Mouse (Mus musculus): ENCODE data around the gene Btg1.
A peak's percentile ranks its signal among the peaks of the same experiment; 100 is the strongest.

Gene Btg1

GRCm38 (mm10) chr10:96630110-96630509 lies 13.3 kb downstream of the Btg1 start:
- no peak for DNase-seq (ENCODE audit: low spot score)

DNA sequence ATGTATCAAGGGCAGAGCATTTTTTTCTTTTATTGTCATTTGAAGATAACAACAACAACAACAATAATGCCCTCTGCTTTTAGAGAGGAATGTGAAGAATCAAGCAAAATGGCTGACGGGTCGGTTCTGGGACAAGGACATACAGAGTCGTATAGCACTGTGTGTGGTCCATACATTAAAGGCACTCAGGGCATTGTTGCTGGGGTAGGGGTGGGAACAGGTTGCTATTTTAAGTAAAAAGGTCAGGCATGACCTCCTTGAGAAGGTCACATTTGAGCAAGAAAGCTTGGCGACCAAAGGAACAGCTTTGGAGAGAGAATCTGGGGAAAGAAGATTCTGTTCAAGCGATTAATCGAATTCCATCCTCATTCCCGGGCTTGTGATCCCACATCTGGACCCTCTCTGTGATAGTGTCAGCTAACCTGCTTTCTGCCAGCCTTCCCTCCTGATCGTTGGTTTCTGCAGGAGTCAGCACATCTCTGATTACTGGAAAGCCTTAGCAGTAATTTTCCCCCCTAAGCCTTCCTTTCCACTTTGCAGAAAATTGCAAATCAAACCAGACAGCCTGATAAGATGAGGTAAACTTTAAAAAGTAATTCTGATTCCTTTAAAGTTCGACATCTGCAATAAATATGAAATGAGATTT lies 14.4 kb downstream of the Btg1 start:
- no peak for DNase-seq (ENCODE audit: low spot score)

DNA sequence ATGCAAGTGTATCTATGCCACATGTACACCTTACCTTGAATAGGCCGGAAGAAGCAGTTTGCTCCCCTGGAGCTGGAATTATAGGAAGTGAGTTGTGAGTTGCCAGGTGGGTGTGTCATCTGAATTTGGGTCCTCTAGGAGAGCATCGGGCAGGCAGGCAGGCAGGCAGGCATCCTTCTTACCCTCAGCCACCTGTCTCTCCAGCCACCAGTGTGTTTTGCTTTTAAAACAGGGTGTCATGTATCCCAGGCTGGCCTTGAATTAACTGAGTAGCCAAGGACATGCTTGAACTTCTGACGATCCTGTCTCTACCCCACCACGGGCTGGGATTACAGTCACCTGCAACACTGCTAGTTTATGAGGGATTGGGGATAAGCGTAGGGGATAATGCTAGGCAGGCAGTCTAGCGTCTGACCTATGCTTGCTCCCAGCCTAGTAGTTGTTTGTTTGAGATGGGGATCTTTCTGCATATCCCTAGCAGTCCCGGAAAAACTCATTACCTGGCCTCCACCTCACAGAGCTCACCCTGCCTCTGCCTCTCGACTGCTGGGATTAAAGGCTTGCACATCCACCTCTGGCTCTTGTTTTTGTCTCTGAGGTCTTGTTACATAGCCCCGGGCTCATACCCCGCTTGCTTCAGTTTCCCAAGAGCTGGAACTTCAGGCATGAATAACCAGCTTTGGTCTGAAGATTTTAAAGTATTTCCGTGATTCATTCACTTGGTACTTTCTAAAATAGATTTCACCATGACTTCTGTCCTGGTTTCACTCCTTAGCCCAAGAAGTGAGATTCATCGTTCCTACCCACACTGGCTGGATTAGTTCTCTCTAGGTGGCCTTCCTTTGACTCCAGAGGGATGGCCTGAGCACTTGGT lies 15.7 kb downstream of the Btg1 start:
- DNase-seq (ENCODE audit: low spot score) = no peak

GRCm38 (mm10) chr10:96633145-96633516 lies 16.3 kb downstream of the Btg1 start:
- no peak for DNase-seq (ENCODE audit: low spot score)

DNA sequence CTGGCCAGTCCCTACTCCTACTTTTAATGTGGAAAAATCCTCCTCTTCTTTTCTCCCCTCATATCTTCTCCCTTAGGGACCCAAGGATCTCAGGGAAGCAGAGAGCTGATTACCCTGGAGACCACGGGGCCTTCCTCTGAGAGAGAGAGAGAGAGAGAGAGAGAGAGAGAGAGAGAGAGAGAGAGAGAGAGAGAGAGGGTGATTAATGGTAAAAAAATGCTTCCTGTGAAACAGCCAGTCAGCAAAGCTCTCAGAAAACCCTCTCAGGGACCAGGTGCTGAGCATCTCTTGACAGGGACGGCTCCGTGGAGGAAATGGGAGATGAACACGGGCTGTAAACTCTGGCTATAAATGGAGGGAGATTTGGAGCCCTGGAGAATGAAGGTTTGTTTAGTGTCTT lies 18.7 kb downstream of the Btg1 start:
- DNase-seq (ENCODE audit: low spot score) = no peak

GRCm38 (mm10) chr10:96638477-96638876 lies 21.7 kb downstream of the Btg1 start:
- DNase-seq (ENCODE audit: low spot score) = no peak

DNA sequence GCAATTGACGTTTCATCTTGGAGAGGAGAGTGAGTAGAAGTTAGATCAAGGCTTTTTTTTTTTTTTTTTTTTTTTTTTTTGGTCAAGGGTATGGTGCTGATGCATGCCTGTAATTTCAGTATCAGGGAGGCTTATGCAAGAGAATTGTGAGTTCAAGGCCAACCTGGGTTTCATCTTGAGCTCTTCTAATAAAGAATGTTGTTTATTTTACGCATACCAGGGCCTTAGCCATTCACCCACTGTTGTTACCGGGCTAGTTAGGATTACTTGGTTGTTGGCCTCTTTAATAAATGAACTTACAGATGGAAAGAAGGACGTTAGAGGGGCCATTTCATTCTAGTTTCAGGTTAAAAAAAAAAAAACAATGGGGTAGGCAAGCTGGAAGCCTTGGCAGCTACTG lies 25.2 kb downstream of the Btg1 start:
- DNase-seq (ENCODE audit: low spot score) = no peak

DNA sequence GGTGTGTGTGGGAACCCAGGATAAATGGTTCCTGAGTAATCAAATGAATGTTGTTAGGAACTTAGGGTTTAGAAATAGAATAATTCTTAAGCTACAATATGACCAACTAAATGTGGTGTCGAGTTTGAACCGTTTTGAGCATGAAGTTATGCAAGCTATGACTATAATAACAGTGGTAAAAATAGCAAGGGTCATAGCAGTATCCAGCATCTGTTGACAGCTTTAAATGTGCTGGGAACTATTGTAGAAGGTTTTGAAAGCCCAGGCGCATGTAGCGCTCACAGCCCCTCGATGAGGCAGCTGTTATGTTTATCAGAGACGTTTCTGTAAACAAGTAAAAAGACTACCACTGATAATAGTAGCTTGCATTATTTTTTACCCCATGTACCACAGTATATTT lies 25.9 kb downstream of the Btg1 start:
- no peak for DNase-seq (ENCODE audit: low spot score)

GRCm38 (mm10) chr10:96645183-96645582 lies 28.4 kb downstream of the Btg1 start:
- DNase-seq (ENCODE audit: low spot score) = no peak

GRCm38 (mm10) chr10:96646024-96646866 lies 29.4 kb downstream of the Btg1 start:
- DNase-seq (ENCODE audit: low spot score) = peak; percentile 29

DNA sequence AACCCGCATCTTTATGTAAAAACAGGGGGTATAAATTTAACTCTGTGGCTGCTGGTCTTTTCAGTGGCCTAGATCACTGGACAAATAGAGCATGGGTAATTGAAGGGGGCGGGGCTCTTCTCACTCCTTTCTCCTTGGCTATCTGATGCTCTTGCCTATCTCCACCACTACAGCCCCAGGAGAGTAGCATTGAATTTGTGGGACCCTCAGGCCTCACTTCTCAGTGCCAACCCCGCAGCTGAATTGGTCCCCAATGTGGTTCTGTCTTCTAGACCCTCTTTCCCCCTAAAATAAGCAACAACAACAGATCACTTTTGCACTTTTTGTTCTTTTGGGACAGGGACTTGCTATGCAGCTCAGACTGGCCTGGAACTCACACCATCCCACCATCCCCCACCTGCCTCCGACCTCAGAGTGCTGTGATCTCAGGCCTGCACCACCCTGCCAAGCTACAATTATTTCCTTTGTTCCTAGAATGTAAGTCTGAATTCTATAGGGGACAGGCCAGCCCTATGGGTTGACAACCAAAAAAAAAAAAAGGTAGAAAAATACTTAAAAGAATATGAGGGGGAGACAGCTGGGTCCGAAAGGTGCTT lies 30.2 kb downstream of the Btg1 start:
- DNase-seq (ENCODE audit: low spot score) = no peak

DNA sequence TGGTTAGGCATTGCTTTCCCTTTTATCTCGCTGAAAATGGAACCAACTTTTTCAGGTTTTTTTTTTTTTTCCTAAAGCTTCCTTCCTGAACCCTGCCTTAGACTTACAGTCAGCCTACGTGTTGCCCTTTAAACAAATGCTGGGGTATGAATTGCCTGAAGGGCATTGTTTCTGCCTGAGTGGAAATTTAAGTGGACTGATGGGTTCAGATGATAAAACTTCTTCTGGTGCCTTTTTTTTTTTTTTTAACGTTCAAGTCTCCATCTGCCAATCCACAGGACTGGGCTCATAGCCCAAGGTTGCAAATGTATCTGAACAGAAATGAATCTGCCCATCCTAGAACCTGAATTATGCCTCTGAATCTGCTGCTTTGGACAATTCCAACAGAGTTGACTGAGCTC lies 31.4 kb downstream of the Btg1 start:
- DNase-seq (ENCODE audit: low spot score) = no peak

DNA sequence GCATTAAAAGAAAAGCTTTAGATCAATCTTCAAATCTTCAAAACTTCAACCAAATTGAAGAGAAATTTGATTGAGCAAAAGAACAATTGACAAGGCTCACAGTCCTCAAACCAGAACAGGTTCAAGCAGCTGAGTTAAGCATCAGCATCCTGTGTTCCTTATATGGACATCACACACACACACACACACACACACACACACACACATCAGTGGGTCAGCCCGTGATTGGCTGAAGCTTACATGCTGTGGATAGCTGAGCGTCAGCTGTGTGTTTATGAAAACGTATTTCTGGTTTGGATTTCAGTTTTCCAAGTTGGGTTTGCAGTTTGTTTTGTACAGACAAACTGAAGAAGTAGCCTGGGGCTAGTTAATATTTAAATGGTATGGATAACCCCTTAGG lies 32.7 kb downstream of the Btg1 start:
- DNase-seq (ENCODE audit: low spot score) = no peak

DNA sequence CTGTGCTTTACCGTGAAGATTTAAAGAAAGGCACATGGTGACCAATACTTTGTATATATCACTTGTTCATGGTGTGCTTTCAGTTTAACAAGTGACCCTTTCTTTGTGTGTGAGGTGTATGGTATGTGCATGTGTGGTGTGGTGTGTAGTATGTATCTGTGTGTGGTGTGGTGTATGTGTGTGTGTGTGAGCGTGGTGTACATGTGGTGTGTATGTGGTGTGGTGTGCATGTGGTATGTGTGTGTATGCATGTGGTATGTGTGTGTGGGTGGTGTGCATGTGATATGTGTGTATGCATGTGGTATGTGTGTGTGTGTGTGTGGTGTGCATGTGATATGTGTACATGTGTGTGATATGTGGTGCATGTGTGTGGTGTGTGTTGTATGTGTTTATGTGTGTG lies 35.6 kb downstream of the Btg1 start:
- DNase-seq (ENCODE audit: low spot score) = no peak

DNA sequence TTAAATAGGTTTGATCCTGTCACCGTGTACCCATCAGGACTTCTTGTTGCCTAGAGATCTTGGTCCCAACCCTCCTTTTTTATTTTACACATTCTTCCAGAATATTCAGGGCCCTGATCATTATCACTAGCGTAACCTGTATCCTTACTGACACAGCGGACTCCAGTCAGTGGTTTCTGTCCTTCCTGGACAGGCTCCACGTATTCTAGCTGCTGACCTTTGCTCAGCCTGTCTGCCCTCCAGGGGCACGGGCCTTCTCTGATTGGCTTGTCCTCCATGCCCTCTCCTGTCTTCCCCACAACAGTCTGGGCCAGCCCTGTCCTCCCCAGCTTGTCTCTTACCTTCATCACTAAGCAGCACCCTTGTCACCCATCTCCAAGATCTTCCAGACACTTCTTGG lies 36.2 kb downstream of the Btg1 start:
- no peak for DNase-seq (ENCODE audit: low spot score)

DNA sequence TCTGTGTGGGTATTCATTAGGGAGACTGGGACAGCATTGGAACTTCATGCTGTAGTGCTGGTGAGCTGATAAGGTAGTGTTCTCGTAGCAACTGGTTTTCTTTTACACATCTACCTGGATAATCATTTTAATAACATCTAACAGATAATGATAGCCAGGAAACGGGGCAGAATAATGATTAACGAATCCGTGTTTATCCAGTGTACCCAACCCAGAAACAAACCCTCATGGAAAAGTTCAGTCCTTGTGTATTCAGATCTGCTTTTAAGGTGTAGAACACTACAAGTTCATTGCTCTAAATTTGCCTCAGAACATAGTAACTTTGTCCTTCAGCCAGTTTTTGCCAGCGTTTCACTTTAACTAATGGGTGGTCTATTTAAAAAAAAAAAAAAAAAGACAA lies 37.3 kb downstream of the Btg1 start:
- no peak for DNase-seq (ENCODE audit: low spot score)

GRCm38 (mm10) chr10:96654576-96654975 lies 37.8 kb downstream of the Btg1 start:
- DNase-seq (ENCODE audit: low spot score) = no peak

- DNase-seq (ENCODE audit: low spot score) = no peak
Measured at GRCm38 (mm10) chr10:96655066-96655465, 38.3 kb downstream of the Btg1 start.

GRCm38 (mm10) chr10:96656176-96656575 lies 39.4 kb downstream of the Btg1 start:
- no peak for DNase-seq (ENCODE audit: low spot score)

- DNase-seq (ENCODE audit: low spot score) = no peak
Measured at GRCm38 (mm10) chr10:96658906-96659305, 42.1 kb downstream of the Btg1 start.

DNA sequence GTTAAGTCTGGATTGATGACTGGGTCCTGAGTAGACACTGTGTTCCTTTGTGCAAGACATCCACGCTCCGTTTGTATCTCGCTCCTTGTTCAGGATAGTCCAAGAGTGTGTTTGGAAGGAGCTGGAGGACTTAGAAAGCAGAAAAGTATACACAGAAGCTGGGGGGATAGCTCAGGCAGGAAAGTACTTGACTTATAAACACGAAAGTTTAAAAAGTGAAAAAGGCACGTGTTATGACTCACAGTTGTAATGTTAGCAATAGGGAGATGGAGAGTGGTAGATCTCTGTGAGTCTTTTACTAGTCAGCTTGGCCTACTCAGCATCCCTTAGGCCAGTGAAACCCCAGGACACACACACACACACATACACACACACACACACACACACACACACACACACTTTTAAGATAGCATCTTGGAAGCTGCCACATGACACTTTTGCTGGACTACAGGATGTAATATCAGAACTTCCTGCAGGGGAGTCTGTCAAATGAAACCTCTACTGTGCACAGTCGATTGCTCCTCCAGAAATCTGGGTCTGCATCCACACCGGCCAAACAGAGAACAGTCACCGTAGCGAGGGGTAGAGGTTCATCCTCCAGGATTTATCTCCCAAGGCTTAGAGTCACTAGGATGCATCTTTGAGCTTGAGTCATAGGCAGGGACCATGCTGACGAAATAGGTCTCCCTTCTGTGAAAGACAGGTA lies 43.6 kb downstream of the Btg1 start:
- DNase-seq (ENCODE audit: low spot score) = no peak

DNA sequence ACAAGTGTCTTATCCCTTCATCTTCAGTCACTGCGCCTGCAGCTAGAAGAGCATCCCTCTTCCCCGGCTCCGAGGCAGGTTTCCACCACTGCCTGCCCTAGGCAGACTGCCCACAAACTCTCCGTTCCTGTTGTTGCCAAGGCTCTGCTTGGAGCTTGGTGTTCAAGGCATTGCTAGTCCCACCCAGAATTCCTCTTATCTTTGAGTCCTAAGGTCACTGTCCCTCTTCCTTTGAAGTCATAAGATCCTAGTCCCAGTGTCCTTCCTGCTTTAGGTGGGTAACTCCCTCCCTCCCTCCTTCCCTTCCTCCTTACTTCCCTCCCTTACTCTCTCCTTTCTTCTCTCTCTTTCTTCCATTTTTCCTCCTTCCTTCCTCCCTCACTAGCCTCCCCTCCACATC lies 46.2 kb downstream of the Btg1 start:
- no peak for DNase-seq (ENCODE audit: low spot score)
